In the genomic region with DNA sequence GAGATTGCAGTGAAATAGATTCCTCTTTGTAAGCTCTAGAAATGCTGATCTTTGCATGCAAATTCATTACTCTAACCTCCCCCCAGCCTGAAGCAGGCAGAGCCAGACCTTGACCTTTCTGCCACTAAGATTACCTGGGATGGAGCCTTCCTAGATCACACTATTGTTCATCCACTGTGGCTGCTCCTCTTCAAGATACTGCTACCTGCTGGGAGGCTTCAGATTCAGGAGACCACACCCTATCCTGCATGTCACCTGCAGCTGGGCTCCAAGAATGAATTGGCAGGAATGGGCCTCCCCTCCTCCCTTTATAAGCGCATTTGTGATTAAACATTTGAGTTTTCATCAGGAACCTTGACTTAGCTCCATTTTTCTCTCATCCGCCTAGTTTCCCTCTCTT, we compare ENCODE assay signal across 20 mouse cellular contexts.
"Had no signal": no experiment of that assay in that cellular context is flagged by ENCODE, and none has a peak within 500 bp of the region (broad histone marks: within the 10 kb centered on the region; RNA-seq: fewer than 3 reads in every experiment).

No protein-coding gene starts in this region.

- H3K4me3 ChIP-seq: heart, embryonic 10.5 days; heart, embryonic 12.5 days; hindbrain, embryonic 10.5 days; hindbrain, embryonic 12.5 days; intestine, embryonic 15.5 days; layer of hippocampus, adult 2 months; left cerebral cortex, adult 2 months; limb, embryonic 10.5 days; limb, embryonic 12.5 days had no signal

- H3K4me1 ChIP-seq: heart, embryonic 10.5 days; heart, embryonic 12.5 days; hindbrain, embryonic 10.5 days; hindbrain, embryonic 12.5 days; intestine, embryonic 15.5 days; limb, embryonic 10.5 days; limb, embryonic 12.5 days had no signal

- H3K27ac ChIP-seq: heart, embryonic 10.5 days; hindbrain, embryonic 10.5 days; hindbrain, embryonic 12.5 days; hindbrain, embryonic 14.5 days; intestine, embryonic 15.5 days; layer of hippocampus, adult 2 months; left cerebral cortex, adult 2 months; limb, embryonic 10.5 days; limb, embryonic 12.5 days had no signal

- H3K9ac ChIP-seq: heart, embryonic 12.5 days; hindbrain, embryonic 12.5 days; hindbrain, embryonic 14.5 days; intestine, embryonic 15.5 days; limb, embryonic 12.5 days had no signal

- H3K36me3 ChIP-seq: heart, embryonic 10.5 days; heart, embryonic 12.5 days; hindbrain, embryonic 10.5 days; hindbrain, embryonic 12.5 days; intestine, embryonic 15.5 days; limb, embryonic 10.5 days; limb, embryonic 12.5 days had no signal

- H3K27me3 ChIP-seq: heart, embryonic 12.5 days; hindbrain, embryonic 12.5 days; intestine, embryonic 15.5 days; limb, embryonic 12.5 days had no signal

- DNase-seq: gastrocnemius, postnatal 14 days; heart, adult 18-20 months; heart, postnatal 10 days; heart, postnatal 4 days; kidney, adult 18-20 months; kidney, adult 8-10 months; kidney, postnatal 10 days; kidney, postnatal 25 days; kidney, postnatal 4 days; liver had no signal

- H3K9me3 ChIP-seq: heart, embryonic 10.5 days; heart, embryonic 12.5 days; hindbrain, embryonic 10.5 days; hindbrain, embryonic 12.5 days; intestine, embryonic 15.5 days; limb, embryonic 10.5 days; limb, embryonic 12.5 days had no signal
